Mouse (Mus musculus): ENCODE data around the gene Snrpa1.
A peak's percentile ranks its signal among the peaks of the same experiment; 100 is the strongest.

Snrpa1 gene

GRCm38 (mm10) chr7:66115821-66116343, 57.1 kb downstream of the Snrpa1 start:
- DNase-seq (ENCODE audit: low spot score) = peak; percentile 55

- DNase-seq (ENCODE audit: low spot score) = no peak
These were observed 58.2 kb downstream of the Snrpa1 start for GRCm38 (mm10) chr7:66116906-66117482.

- no peak for DNase-seq (ENCODE audit: low spot score)
These were observed 59.2 kb downstream of the Snrpa1 start for GRCm38 (mm10) chr7:66118046-66118445.

GRCm38 (mm10) chr7:66118796-66119195, 60.0 kb downstream of the Snrpa1 start:
- DNase-seq (ENCODE audit: low spot score) = no peak

GRCm38 (mm10) chr7:66120139-66120538, 61.3 kb downstream of the Snrpa1 start:
- DNase-seq (ENCODE audit: low spot score) = no peak

GRCm38 (mm10) chr7:66120702-66121396, 62.0 kb downstream of the Snrpa1 start:
- DNase-seq (ENCODE audit: low spot score) = no peak
